Mouse (Mus musculus) forebrain, embryonic 14.5 days (tissue): ENCODE results near the gene Glp2r. TPM values are rescaled to one million over a fixed set of nuclear protein-coding genes. Genes with fewer than 3 reads are reported as not detected.

Experiments
- ATAC-seq: fragments of 200-750 bp; cut with Nextera tagmentation; 2 replicates; pipeline ENCODE4 v1.8.0; 2017; ENCODE audit warnings: mild to moderate bottlenecking, moderate library complexity
- DNase-seq: peaks from one replicate; pipeline ENCODE4 v3.0.0-alpha.2; 2015; ENCODE audit warnings: low spot score
- H3K27ac ChIP-seq: fragments of 300-500 bp; sonication (generic); 2 replicates; pipeline ENCODE4 v1.5.1; 2014; ENCODE audit warnings: low read depth, mild to moderate bottlenecking, control low read depth, low read length, moderate library complexity
- H3K27me3 ChIP-seq: fragments of 300-500 bp; sonication (generic); replicated peaks from 2 replicates; pipeline ENCODE4 v1.6.1; 2014; ENCODE audit warnings: low read length, control low read depth, mixed read lengths; ENCODE audit not compliant: control insufficient read depth, insufficient read depth
- H3K36me3 ChIP-seq: fragments of 300-500 bp; sonication (generic); 2 replicates; pipeline ENCODE4 v1.6.1; 2014; ENCODE audit warnings: low read length, control low read depth; ENCODE audit not compliant: control insufficient read depth, insufficient read depth
- H3K4me1 ChIP-seq: fragments of 300-500 bp; sonication (generic); 2 replicates; pipeline ENCODE4 v1.6.1; 2014; ENCODE audit warnings: antibody characterized with exemption, low read length, control low read depth; ENCODE audit not compliant: control insufficient read depth, insufficient read depth
- H3K4me2 ChIP-seq: fragments of 300-500 bp; sonication (generic); 2 replicates; pipeline ENCODE4 v1.6.1; 2014; ENCODE audit warnings: mild to moderate bottlenecking, control low read depth, low read length
- H3K4me3 ChIP-seq: fragments of 300-500 bp; sonication (generic); 2 replicates; pipeline ENCODE4 v1.5.1; 2014; ENCODE audit warnings: low read depth, low read length, control low read depth
- H3K9ac ChIP-seq: fragments of 300-500 bp; sonication (generic); 2 replicates; pipeline ENCODE4 v1.6.1; 2014; ENCODE audit warnings: mild to moderate bottlenecking, low read length, control low read depth, moderate library complexity
- H3K9me3 ChIP-seq: fragments of 300-500 bp; sonication (generic); replicated peaks from 2 replicates; pipeline ENCODE4 v1.6.1; 2016; ENCODE audit warnings: low read length, control low read depth, mixed read lengths; ENCODE audit not compliant: control insufficient read depth
- WGBS: fragments of 180-500 bp; shearing (Covaris S2); extraction: QIAGEN DNeasy Blood & Tissue Kit; methylation state at CpG from one replicate; pipeline ENCODE4 v1.1.7; 2014; 5-methylcytosine and 5-hydroxymethylcytosine counted together
- polyA plus RNA-seq: library from polyadenylated mRNA; unstranded; fragments of >200 nt; fragmentation: Nextera tagmentation; extraction: Ambion mirVana; gene quantifications from 2 replicates; pipeline ENCODE4 v1.2.1, GENCODE M21; 2014

The Glp2r gene
- polyA plus RNA-seq, 1 experiment from 2014 or later: 0.05 TPM

DNA sequence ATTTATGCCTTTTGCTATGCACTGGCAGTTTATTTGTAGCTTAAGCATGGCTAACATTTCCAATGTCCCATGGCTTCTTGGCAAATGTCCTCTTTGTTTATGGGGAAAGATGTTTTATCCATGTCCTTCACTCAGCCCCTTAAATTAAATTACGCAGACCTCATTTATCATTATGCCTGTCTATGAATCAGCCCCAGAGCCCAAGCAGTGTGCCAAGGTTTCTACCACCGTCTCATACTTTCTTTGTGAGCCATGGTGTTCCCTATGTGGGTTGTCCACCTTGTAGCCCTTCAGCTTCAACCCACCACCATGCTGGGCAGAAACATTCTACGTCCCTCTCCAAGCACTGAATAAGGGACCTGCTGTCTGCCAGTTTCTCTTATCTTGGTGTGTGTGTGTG is 132.6 kb downstream of the Glp2r start:
- no peaks in the 10 kb centered on the region for H3K36me3 ChIP-seq
- ATAC-seq: no peak
- WGBS: 74% methylated on average over 3 of the region's 3 CpGs

GRCm38 (mm10) chr11:67636905-67637586 is 133.9 kb downstream of the Glp2r start:
- 59% methylated on average over 6 of the region's 6 CpGs for WGBS
- no peaks in the 10 kb centered on the region for H3K4me1 ChIP-seq
- ATAC-seq (no peak), DNase-seq (no peak)
- no peaks in the 10 kb centered on the region for H3K36me3 ChIP-seq
- H3K4me2 ChIP-seq: no peak overlapping the region
- no peak overlapping the region for H3K27ac ChIP-seq
- H3K27me3 ChIP-seq: no peaks in the 10 kb centered on the region
- no peak overlapping the region for H3K9ac ChIP-seq
- no peaks in the 10 kb centered on the region for H3K9me3 ChIP-seq
- H3K4me3 ChIP-seq: no peak overlapping the region

More for the DNA sequence above, 132.6 kb downstream of the Glp2r start:
- no peak overlapping the region for H3K27ac ChIP-seq
- no peaks in the 10 kb centered on the region for H3K9me3 ChIP-seq
- no peaks in the 10 kb centered on the region for H3K4me1 ChIP-seq
- H3K4me3 ChIP-seq: no peak overlapping the region
- H3K4me2 ChIP-seq: no peak overlapping the region
- no peak overlapping the region for H3K9ac ChIP-seq
- no peak for DNase-seq
- no peaks in the 10 kb centered on the region for H3K27me3 ChIP-seq

DNA sequence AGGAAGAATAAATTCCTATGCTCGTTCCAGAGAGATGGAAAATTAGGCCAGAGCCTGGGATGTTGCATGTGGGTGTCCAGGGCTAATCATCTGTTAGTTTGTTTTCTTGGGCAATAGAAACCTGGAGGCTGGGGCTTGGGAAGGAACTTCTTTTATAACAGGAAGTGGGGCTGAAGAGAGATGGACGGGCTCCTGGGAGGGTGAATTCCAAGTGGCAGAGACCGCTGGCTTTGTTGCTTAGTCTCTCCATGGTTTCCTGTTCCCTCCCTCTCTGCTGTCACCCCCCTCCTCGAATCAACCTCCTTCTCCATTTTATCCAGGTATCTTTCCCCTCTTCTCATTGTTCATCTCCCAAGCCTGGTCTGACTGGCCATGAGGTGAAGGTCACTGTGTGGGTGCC is 134.8 kb downstream of the Glp2r start:
- Histone ChIP-seq H3K4me2 (no peak overlapping the region), H3K9ac (no peak overlapping the region), H3K27me3 (no peaks in the 10 kb centered on the region), H3K4me3 (no peak overlapping the region), H3K27ac (no peak overlapping the region), H3K9me3 (no peaks in the 10 kb centered on the region), H3K36me3 (no peaks in the 10 kb centered on the region), H3K4me1 (no peaks in the 10 kb centered on the region)
- ATAC-seq: no peak
- no peak for DNase-seq
- 71% methylated on average over 4 of the region's 4 CpGs for WGBS

DNA sequence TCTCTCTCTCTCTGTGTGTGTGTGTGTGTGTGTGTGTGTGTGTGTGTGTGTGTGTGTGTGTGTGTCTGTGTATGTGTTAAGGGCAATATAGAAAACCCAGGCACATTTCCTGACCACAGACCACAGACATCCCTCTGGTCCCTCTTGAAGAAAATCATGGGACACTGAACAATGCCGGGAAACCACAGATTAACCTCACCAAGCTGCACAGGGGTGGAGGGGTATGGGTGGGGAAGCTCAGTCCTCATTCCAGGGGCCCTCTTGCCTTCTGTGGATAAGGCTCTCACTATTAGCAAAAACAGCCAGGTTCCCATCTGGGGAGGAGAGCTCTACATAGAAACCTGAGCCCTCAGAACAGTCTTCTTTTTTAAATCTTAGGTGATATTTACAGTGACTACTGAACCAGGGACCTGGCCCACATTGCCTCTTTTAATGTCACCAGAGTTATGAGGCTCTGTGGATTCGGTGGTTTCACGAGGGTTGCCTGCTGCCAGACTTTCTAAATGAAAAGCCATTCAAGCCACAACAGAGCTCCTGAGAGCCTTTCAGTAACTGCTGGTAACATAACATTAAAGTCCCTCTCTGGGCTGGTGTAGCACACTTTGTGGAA is 137.2 kb downstream of the Glp2r start:
- H3K9me3 ChIP-seq: no peaks in the 10 kb centered on the region
- H3K36me3 ChIP-seq: no peaks in the 10 kb centered on the region
- no peak overlapping the region for H3K4me3 ChIP-seq
- H3K4me2 ChIP-seq: no peak overlapping the region
- no peak for ATAC-seq
- no peak for DNase-seq
- H3K9ac ChIP-seq: no peak overlapping the region
- H3K4me1 ChIP-seq: no peaks in the 10 kb centered on the region
- 80% methylated on average over 3 of the region's 3 CpGs for WGBS
- no peaks in the 10 kb centered on the region for H3K27me3 ChIP-seq
- no peak overlapping the region for H3K27ac ChIP-seq

DNA sequence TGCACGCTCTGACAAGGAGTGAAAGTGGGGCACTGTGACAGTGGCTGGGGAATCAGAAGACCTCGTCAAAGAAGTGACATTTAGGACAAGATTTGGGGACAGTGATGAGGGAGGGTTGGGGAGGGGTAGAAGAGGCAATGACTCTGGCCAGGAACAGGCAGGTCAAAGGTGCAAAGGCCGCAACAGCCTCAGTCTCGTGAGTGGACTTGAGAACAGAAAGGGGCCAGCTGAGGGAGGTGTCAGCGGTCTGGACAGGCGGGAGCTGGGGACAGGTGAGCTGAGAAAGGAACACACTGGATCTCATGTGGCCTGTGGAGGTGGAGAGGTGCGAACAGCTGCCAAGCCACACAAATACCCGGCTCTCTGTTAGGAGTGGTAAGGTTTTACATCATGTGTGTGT is 138.0 kb downstream of the Glp2r start:
- DNase-seq (no peak), ATAC-seq (no peak)
- Histone ChIP-seq H3K9me3 (no peaks in the 10 kb centered on the region), H3K27me3 (no peaks in the 10 kb centered on the region), H3K4me1 (no peaks in the 10 kb centered on the region), H3K36me3 (no peaks in the 10 kb centered on the region), H3K27ac (no peak overlapping the region), H3K4me3 (no peak overlapping the region), H3K4me2 (no peak overlapping the region), H3K9ac (no peak overlapping the region)
- 83% methylated on average over 8 of the region's 8 CpGs for WGBS

DNA sequence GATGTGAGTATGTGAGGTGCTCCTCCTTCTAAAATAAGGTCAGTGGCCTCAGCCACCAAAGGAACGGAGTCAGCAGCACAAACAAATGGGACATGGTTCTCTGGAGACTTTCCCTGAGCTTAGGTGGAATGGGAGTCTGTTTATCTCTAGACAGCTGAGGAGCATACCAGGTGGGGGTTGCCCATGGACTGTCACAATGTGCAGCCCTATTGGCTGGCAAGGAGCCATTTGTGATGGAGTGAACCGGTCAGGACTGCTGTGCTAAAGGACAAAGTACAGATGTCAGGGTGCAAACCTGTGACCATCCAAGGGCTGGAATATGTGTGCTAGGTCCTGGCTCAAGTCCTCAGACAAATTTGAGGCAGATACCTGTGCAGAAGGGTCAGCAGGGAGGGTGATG is 142.4 kb downstream of the Glp2r start:
- DNase-seq: no peak
- H3K4me2 ChIP-seq: no peak overlapping the region
- no peaks in the 10 kb centered on the region for H3K9me3 ChIP-seq
- H3K27ac ChIP-seq: no peak overlapping the region
- H3K4me1 ChIP-seq: no peaks in the 10 kb centered on the region
- H3K27me3 ChIP-seq: no peaks in the 10 kb centered on the region
- H3K4me3 ChIP-seq: no peak overlapping the region
- 89% methylated on average over 2 of the region's 2 CpGs for WGBS
- H3K9ac ChIP-seq: no peak overlapping the region
- ATAC-seq: no peak
- no peaks in the 10 kb centered on the region for H3K36me3 ChIP-seq

GRCm38 (mm10) chr11:67627179-67627578 is 143.8 kb downstream of the Glp2r start:
- no peak overlapping the region for H3K9ac ChIP-seq
- no peaks in the 10 kb centered on the region for H3K36me3 ChIP-seq
- DNase-seq (no peak), ATAC-seq (no peak)
- H3K4me3 ChIP-seq: no peak overlapping the region
- H3K4me2 ChIP-seq: no peak overlapping the region
- H3K27ac ChIP-seq: no peak overlapping the region
- no peaks in the 10 kb centered on the region for H3K27me3 ChIP-seq
- no peaks in the 10 kb centered on the region for H3K9me3 ChIP-seq
- no peaks in the 10 kb centered on the region for H3K4me1 ChIP-seq
- 84% methylated on average over 7 of the region's 7 CpGs for WGBS

DNA sequence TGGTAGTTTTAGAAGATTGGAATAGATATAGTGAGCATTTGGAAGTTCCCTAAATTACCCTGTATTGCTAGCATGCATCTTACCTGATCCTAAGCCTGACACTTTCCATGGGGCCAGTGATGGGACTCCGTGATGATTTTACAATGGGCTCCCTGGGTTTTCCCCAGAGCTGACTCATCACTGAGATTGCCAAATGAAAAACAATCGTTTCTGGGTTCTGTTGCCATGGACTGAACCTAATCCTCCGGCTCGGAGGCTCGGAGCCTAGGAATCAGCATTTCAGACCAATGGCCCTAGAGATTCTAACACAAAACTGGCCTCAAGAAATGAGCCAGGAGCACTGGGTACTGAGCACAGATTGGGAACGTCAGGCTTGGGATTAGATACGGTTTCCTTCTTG is 148.6 kb downstream of the Glp2r start:
- 85% methylated on average over 7 of the region's 7 CpGs for WGBS
- no peak for ATAC-seq

DNA sequence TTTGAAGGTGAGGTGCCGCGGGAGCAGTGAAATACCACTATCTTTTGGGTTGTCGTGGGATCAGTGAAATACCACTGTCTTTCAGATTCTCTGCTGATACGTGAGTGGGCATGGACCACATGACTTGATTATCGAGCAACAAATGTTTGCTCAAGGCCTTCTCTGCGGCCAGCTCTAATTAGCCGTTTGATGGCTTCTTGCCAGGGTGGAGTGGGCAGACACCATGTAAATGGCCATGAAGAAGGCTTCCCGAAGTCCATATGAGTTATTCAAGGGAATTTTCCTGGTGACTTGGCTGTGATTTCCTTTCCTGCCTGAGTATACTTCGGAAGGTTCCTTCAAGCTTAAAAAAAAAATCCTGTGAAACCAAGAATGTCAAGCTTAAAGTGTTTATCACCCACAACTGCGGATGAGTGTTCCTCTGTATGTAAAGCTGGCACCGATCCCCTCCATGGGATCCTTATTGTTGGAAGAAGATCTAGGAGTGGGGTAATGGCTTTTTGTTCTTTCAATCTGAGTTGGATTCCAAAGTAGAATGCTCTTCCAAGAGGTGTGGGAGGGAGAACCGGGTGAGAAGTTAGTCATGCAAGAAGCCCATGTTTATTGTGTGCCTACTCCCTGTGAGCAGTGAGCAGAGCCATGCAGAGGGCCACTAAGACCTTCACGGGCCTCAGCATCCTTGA is 154.3 kb downstream of the Glp2r start:
- DNase-seq: no peak

More for the DNA sequence above, 148.6 kb downstream of the Glp2r start:
- Histone ChIP-seq H3K4me1 (no peaks in the 10 kb centered on the region), H3K4me3 (no peak overlapping the region), H3K4me2 (no peak overlapping the region), H3K36me3 (no peaks in the 10 kb centered on the region), H3K9me3 (no peaks in the 10 kb centered on the region), H3K27ac (no peak overlapping the region), H3K27me3 (no peaks in the 10 kb centered on the region), H3K9ac (no peak overlapping the region)
- no peak for DNase-seq

More for the DNA sequence above, 154.3 kb downstream of the Glp2r start:
- 85% methylated on average over 13 of the region's 13 CpGs for WGBS
- Histone ChIP-seq H3K4me1 (0 out of 2 replicates have a peak, but pooled peaks cover 3% of the 10 kb centered on the region), H3K9me3 (no peaks in the 10 kb centered on the region), H3K27ac (no peak overlapping the region), H3K36me3 (no peaks in the 10 kb centered on the region), H3K4me2 (no peak overlapping the region), H3K4me3 (no peak overlapping the region), H3K9ac (no peak overlapping the region), H3K27me3 (no peaks in the 10 kb centered on the region)
- ATAC-seq: no peak
